Mouse (Mus musculus) kidney, embryonic 15.5 days (tissue): ENCODE results near the gene Serpinh1. TPM values are rescaled to one million over a fixed set of nuclear protein-coding genes. Genes with fewer than 3 reads are reported as not detected.

Experiments used
- polyA plus RNA-seq: library from polyadenylated mRNA; unstranded; fragments of >200 nt; fragmentation: Nextera tagmentation; extraction: Ambion mirVana; gene quantifications from 2 replicates; pipeline ENCODE4 v1.2.1, GENCODE M21; 2015

Serpinh1 gene
- polyA plus RNA-seq, 1 experiment from 2014 or later = 1,603 TPM

Other genes with a start within 250 kb of the Serpinh1 start
- 19.1 and 22.6 TPM in 2 replicates for gene Uvrag, start 212.1 kb downstream of the Serpinh1 start, polyA plus RNA-seq
- 29.0 and 31.2 TPM in 2 replicates for gene Dgat2, start 170.5 kb downstream of the Serpinh1 start, polyA plus RNA-seq
- gene Mogat2, start 114.6 kb downstream of the Serpinh1 start, polyA plus RNA-seq = 6.6 and 7.7 TPM in 2 replicates
- 2.1 and 4.2 TPM in 2 replicates for gene Map6, start 85.8 kb downstream of the Serpinh1 start, polyA plus RNA-seq
- 14.5 and 17.3 TPM in 2 replicates for gene Gdpd5, start 28.2 kb upstream of the Serpinh1 start, polyA plus RNA-seq
- gene Klhl35, start 112.8 kb upstream of the Serpinh1 start, polyA plus RNA-seq = 0.67 and 1.2 TPM in 2 replicates
- 765 and 856 TPM in 2 replicates for gene Rps3, start 130.5 kb upstream of the Serpinh1 start, polyA plus RNA-seq
- 9.4 and 11.7 TPM in 2 replicates for gene Arrb1, start 182.2 kb upstream of the Serpinh1 start, polyA plus RNA-seq